Mouse (Mus musculus) stomach, postnatal 0 days (tissue): Measurements from ENCODE around the gene Prr13.

Experiments
- CTCF ChIP-seq: IDR thresholded peaks from 2 replicates; pipeline ENCODE4 v1.5.1; 2016; ENCODE audit warnings: antibody characterized with exemption, low read depth, mild to moderate bottlenecking, moderate library complexity
- EP300 ChIP-seq: optimal IDR thresholded peaks from 2 replicates; pipeline ENCODE3; 2016; ENCODE audit warnings: antibody characterized with exemption

GRCm38 (mm10) chr15:102506464-102506830 is 47.6 kb downstream of the Prr13 start:
- no peak for TF ChIP-seq CTCF
- no peak for TF ChIP-seq EP300
